Mouse (Mus musculus) liver, embryonic 11.5 days (tissue): ENCODE data around the gene Aloxe3. TPM values are rescaled to one million over a fixed set of nuclear protein-coding genes. Genes with fewer than 3 reads are reported as not detected.

Experiments used
- ATAC-seq: fragments of 200-750 bp; cut with Nextera tagmentation; replicated peaks from 2 replicates; pipeline ENCODE4 v1.8.0; 2017; ENCODE audit warnings: moderate number of reproducible peaks, mild to moderate bottlenecking, moderate TSS enrichment, moderate library complexity; ENCODE audit not compliant: low FRiP score
- DNase-seq: peaks from one replicate; pipeline ENCODE4 v3.0.0-alpha.2; 2017; ENCODE audit warnings: low spot score
- H3K27ac ChIP-seq: fragments of 300-500 bp; sonication (generic); 2 replicates; pipeline ENCODE4 v1.5.1; 2014; ENCODE audit warnings: mild to moderate bottlenecking, low read depth, low read length, control low read depth
- H3K27me3 ChIP-seq: fragments of 300-500 bp; sonication (generic); replicated peaks from 2 replicates; pipeline ENCODE4 v1.6.1; 2014; ENCODE audit warnings: low read length, mixed read lengths; ENCODE audit not compliant: control insufficient read depth, insufficient read depth
- H3K36me3 ChIP-seq: fragments of 300-500 bp; sonication (generic); 2 replicates; pipeline ENCODE4 v1.6.1; 2014; ENCODE audit warnings: mild to moderate bottlenecking, low read length, moderate library complexity, mixed read lengths; ENCODE audit not compliant: control insufficient read depth, insufficient read depth
- H3K4me1 ChIP-seq: fragments of 300-500 bp; sonication (generic); replicated peaks from 2 replicates; pipeline ENCODE4 v1.6.1; 2014; ENCODE audit warnings: low read length, mixed read lengths; ENCODE audit not compliant: control insufficient read depth, insufficient read depth
- H3K4me2 ChIP-seq: fragments of 300-500 bp; sonication (generic); 2 replicates; pipeline ENCODE4 v1.6.1; 2014; ENCODE audit warnings: mild to moderate bottlenecking, control low read depth, moderate library complexity
- H3K4me3 ChIP-seq: fragments of 300-500 bp; sonication (generic); 2 replicates; pipeline ENCODE4 v1.5.1; 2014; ENCODE audit warnings: low read depth, low read length, control low read depth
- H3K9ac ChIP-seq: fragments of 300-500 bp; sonication (generic); 2 replicates; pipeline ENCODE4 v1.6.1; 2014; ENCODE audit warnings: low read depth, low read length, control low read depth
- H3K9me3 ChIP-seq: fragments of 300-500 bp; sonication (generic); 2 replicates; pipeline ENCODE4 v1.6.1; 2016; ENCODE audit warnings: low read length, inconsistent platforms, mixed read lengths; ENCODE audit not compliant: control insufficient read depth
- WGBS: fragments of 180-500 bp; shearing (Covaris S2); extraction: QIAGEN DNeasy Blood & Tissue Kit; methylation state at CpG from one replicate; pipeline ENCODE4 v1.1.7; 2014; 5-methylcytosine and 5-hydroxymethylcytosine counted together
- polyA plus RNA-seq: library from polyadenylated mRNA; unstranded; fragments of >200 nt; fragmentation: Nextera tagmentation; extraction: Ambion mirVana; gene quantifications from 2 replicates; pipeline ENCODE4 v1.2.1, GENCODE M21; 2014

The Aloxe3 gene
- polyA plus RNA-seq, 1 experiment from 2014 or later: not detected

DNA sequence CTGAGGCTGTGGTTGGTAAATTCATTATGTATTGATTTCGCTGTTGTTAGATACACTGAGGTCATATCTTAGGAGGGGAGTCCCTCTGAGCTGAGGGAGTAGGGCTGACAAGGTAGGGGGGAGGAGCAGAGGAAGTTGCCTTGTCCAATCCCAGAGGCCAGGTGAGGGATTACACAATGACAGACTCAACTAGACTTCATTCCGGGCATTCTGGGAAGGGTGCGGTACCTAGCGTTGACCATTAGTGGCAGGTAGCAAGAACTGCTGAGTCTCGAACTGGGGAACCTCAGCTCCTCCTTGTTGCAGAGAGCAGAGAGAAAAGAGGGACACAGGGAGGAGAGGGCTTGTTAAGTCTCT is 7.8 kb downstream of the Aloxe3 start:
- 22% methylated on average over 5 of the region's 5 CpGs for WGBS
- Histone ChIP-seq H3K9me3 (no peaks in the 10 kb centered on the region), H3K27me3 (peaks cover 6% of the 10 kb centered on the region), H3K4me1 (peaks cover 13% of the 10 kb centered on the region), H3K27ac (no peak overlapping the region), H3K4me3 (peak overlapping the region; percentile 53), H3K4me2 (peak overlapping the region; percentile 83), H3K9ac (no peak overlapping the region), H3K36me3 (no peaks in the 10 kb centered on the region)
- ATAC-seq (0 out of 2 replicates have a peak, but pooled peaks have one; percentile 12), DNase-seq (no peak)

DNA sequence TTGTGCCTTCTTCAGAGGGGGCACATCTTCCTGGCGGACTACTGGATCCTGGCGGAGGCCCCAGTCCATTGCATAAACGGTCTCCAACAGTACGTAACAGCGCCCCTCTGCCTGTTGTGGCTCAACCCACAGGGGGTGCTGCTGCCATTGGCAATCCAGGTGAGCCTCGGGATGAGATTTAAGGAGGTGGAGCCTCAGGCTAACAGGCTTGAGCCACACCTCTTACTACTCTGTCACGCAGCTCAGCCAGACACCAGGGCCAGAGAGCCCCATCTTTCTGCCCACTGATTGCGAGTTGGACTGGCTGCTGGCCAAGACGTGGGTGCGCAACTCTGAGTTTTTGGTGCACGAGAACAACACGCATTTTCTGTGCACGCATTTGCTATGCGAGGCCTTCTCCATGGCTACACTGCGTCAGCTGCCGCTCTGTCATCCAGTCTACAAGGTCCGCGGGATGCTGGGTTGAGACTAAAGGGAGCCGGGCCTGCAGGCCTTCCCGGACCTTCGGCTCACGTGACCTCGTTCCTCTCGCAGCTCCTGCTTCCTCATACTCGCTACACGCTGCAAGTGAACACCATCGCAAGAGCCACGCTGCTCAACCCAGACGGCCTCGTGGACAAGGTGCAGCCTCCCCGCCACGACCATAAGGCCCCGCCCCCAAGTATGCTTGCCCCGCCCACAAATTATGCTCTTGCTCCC is 8.4 kb downstream of the Aloxe3 start:
- peaks cover 6% of the 10 kb centered on the region for H3K27me3 ChIP-seq
- H3K36me3 ChIP-seq: no peaks in the 10 kb centered on the region
- peak overlapping the region; percentile 53 for H3K4me3 ChIP-seq
- H3K4me1 ChIP-seq: peaks cover 13% of the 10 kb centered on the region
- peak overlapping the region; percentile 83 for H3K4me2 ChIP-seq
- DNase-seq (peak; percentile 58), ATAC-seq (peak; percentile 62)
- H3K9ac ChIP-seq: peak overlapping the region; percentile 34
- H3K27ac ChIP-seq: no peak overlapping the region
- 5% methylated on average over 34 of the region's 34 CpGs for WGBS
- H3K9me3 ChIP-seq: no peaks in the 10 kb centered on the region

- WGBS: 38% methylated on average over 8 of the region's 8 CpGs
Measured at GRCm38 (mm10) chr11:69134622-69134968, 8.9 kb downstream of the Aloxe3 start.

DNA sequence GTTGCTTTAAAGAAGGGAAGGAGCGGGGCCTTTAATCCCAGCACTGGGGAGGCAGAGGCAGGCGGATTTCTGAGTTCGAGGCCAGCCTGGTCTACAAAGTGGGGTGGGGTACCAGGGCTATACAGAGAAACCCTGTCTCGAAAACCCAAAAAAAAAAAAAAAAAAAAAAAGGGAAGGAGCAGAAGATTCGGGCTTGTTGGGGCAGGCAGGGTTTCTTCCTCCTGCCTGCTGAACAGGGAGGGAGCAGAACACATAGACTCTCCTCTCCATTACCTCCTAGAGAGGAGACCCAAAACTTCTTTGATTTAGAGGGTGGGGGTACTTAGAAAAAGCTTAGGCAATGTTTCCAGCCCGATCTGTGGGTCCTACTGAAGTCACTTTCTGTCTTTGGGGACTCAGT is 9.7 kb downstream of the Aloxe3 start:
- 79% methylated on average over 6 of the region's 6 CpGs for WGBS
- Histone ChIP-seq H3K36me3 (no peaks in the 10 kb centered on the region), H3K27ac (no peak overlapping the region), H3K4me1 (peaks cover 13% of the 10 kb centered on the region), H3K9me3 (no peaks in the 10 kb centered on the region), H3K9ac (no peak overlapping the region), H3K27me3 (peaks cover 6% of the 10 kb centered on the region; the same call in 1 of the 2 replicates), H3K4me3 (no peak overlapping the region), H3K4me2 (no peak overlapping the region)
- DNase-seq: no peak
- no peak for ATAC-seq

More at GRCm38 (mm10) chr11:69134622-69134968, 8.9 kb downstream of the Aloxe3 start:
- DNase-seq (no peak), ATAC-seq (no peak; the same call in 1 of the 2 replicates)
- Histone ChIP-seq H3K4me1 (peaks cover 13% of the 10 kb centered on the region), H3K4me3 (peak overlapping the region; percentile 53), H3K9me3 (no peaks in the 10 kb centered on the region), H3K27ac (no peak overlapping the region), H3K4me2 (peak overlapping the region; percentile 83), H3K27me3 (peaks cover 6% of the 10 kb centered on the region), H3K36me3 (no peaks in the 10 kb centered on the region), H3K9ac (peak overlapping the region; percentile 34; the same call in 1 of the 2 replicates)

DNA sequence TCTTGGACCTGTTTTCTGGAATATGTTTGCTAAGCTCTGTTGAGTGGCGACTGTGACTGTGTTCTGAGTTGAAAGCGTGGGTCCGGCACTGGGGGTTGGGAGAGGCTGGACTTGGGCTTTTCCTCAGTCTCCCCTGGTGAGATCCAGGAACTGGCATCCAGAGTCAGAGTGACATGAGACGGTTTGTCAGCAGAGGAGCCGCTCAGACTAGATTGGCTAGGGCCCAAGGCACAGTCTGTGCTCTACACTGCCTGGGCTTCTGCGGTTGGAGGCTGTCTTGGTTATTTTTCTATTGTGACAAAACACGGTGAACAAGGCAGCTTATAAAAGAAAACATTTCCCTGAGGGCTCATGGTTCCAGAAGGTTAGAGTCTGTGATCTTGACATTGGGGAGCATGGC is 21.9 kb downstream of the Aloxe3 start:
- H3K36me3 ChIP-seq: no peaks in the 10 kb centered on the region
- DNase-seq (no peak), ATAC-seq (no peak)
- no peak overlapping the region for H3K27ac ChIP-seq
- H3K4me2 ChIP-seq: no peak overlapping the region
- H3K9me3 ChIP-seq: no peaks in the 10 kb centered on the region
- WGBS: 77% methylated on average over 7 of the region's 7 CpGs
- H3K27me3 ChIP-seq: peaks cover 15% of the 10 kb centered on the region
- H3K4me1 ChIP-seq: no peaks in the 10 kb centered on the region
- no peak overlapping the region for H3K4me3 ChIP-seq
- H3K9ac ChIP-seq: no peak overlapping the region

- Histone ChIP-seq H3K4me3 (no peak overlapping the region), H3K9me3 (no peaks in the 10 kb centered on the region), H3K36me3 (no peaks in the 10 kb centered on the region), H3K4me2 (no peak overlapping the region), H3K27me3 (peaks cover 16% of the 10 kb centered on the region), H3K27ac (no peak overlapping the region), H3K9ac (no peak overlapping the region), H3K4me1 (no peaks in the 10 kb centered on the region)
- WGBS: 86% methylated on average over 5 of the region's 5 CpGs
- ATAC-seq (no peak), DNase-seq (no peak)
Measured at GRCm38 (mm10) chr11:69148451-69148960, 22.8 kb downstream of the Aloxe3 start.

GRCm38 (mm10) chr11:69149728-69150127 is 24.0 kb downstream of the Aloxe3 start:
- peaks cover 16% of the 10 kb centered on the region for H3K27me3 ChIP-seq
- H3K4me3 ChIP-seq: no peak overlapping the region
- no peaks in the 10 kb centered on the region for H3K4me1 ChIP-seq
- no peak for DNase-seq
- no peak overlapping the region for H3K4me2 ChIP-seq
- ATAC-seq: no peak
- 71% methylated on average over 6 of the region's 6 CpGs for WGBS
- H3K36me3 ChIP-seq: no peaks in the 10 kb centered on the region
- no peak overlapping the region for H3K27ac ChIP-seq
- no peaks in the 10 kb centered on the region for H3K9me3 ChIP-seq
- no peak overlapping the region for H3K9ac ChIP-seq

GRCm38 (mm10) chr11:69150444-69150843 is 24.7 kb downstream of the Aloxe3 start:
- Histone ChIP-seq H3K27me3 (peaks cover 20% of the 10 kb centered on the region), H3K9me3 (no peaks in the 10 kb centered on the region), H3K4me1 (no peaks in the 10 kb centered on the region), H3K27ac (no peak overlapping the region; the same call in 1 of the 2 replicates), H3K36me3 (no peaks in the 10 kb centered on the region), H3K9ac (no peak overlapping the region), H3K4me3 (no peak overlapping the region), H3K4me2 (peak overlapping the region; percentile 52)
- DNase-seq (no peak), ATAC-seq (no peak)
- WGBS: 4% methylated on average over 7 of the region's 7 CpGs

- no peak for DNase-seq
- 61% methylated on average over 6 of the region's 6 CpGs for WGBS
- H3K27ac ChIP-seq: no peak overlapping the region
Measured at GRCm38 (mm10) chr11:69151004-69151403, 25.3 kb downstream of the Aloxe3 start.

More at GRCm38 (mm10) chr11:69151004-69151403, 25.3 kb downstream of the Aloxe3 start:
- Histone ChIP-seq H3K4me2 (peak overlapping the region; percentile 52), H3K9me3 (no peaks in the 10 kb centered on the region), H3K4me3 (no peak overlapping the region), H3K27me3 (peaks cover 20% of the 10 kb centered on the region), H3K9ac (no peak overlapping the region), H3K36me3 (no peaks in the 10 kb centered on the region), H3K4me1 (no peaks in the 10 kb centered on the region)
- ATAC-seq: no peak
